Mouse (Mus musculus) cortical plate, adult 2 months (tissue): ENCODE results near the gene Rarres2.

Experiments used
- CTCF ChIP-seq: fragments of 200-500 bp; IDR thresholded peaks from 2 replicates; pipeline ENCODE4 v1.5.1; 2011; ENCODE audit warnings: mild to moderate bottlenecking, control low read depth, low read length; ENCODE audit not compliant: insufficient read depth; ENCODE audit errors: extremely low read depth
- POLR2A ChIP-seq: fragments of 200-500 bp; IDR thresholded peaks from 2 replicates; pipeline ENCODE4 v1.6.1; 2011; ENCODE audit warnings: mild to moderate bottlenecking, low read length, control low read depth; ENCODE audit not compliant: insufficient read depth; ENCODE audit errors: extremely low read depth

DNA sequence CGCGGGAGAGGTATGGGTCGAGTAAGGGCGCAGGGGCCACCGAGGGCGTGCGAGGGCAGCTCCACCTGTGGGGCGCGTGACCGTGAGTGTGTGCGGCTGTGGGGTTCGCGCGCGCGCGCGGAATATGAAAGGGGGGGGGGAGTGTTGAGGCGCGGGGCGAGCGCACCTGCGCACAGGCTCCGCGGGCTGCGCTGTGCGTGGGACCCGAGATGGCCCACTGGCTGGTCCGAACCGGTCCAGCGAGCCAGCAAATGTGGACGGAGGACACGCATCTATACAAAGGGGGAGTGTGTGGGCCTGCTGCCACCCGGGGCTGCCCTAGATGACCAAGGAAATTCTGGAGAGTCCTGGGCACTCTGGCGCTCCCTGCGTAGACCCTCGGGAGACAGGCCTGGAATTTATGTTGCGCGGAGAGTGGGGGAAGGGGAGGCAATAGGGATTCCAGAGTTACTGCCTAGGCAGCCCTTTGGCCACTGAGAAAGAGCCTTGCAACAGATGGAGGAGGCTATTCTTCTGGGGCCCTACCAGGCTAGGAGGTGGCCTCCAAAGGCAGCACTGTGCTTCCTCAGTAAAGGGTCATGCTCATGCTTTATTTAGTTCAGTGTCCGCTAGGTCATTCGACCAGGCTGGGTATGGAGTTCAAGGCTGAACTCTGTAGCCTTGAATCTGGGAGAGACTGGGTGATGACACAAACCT is 21.6 kb upstream of the Rarres2 start:
- no peak for TF ChIP-seq CTCF
- peak; percentile 58; the same call in 1 of the 2 replicates for TF ChIP-seq POLR2A
